Mouse (Mus musculus): Measurements from ENCODE around the gene Lfng. TPM values are rescaled to one million over a fixed set of nuclear protein-coding genes. Genes with fewer than 3 reads are reported as not detected.

Lfng gene
- polyA plus RNA-seq, 1 experiment from 2014 or later = 9.0 TPM

DNA sequence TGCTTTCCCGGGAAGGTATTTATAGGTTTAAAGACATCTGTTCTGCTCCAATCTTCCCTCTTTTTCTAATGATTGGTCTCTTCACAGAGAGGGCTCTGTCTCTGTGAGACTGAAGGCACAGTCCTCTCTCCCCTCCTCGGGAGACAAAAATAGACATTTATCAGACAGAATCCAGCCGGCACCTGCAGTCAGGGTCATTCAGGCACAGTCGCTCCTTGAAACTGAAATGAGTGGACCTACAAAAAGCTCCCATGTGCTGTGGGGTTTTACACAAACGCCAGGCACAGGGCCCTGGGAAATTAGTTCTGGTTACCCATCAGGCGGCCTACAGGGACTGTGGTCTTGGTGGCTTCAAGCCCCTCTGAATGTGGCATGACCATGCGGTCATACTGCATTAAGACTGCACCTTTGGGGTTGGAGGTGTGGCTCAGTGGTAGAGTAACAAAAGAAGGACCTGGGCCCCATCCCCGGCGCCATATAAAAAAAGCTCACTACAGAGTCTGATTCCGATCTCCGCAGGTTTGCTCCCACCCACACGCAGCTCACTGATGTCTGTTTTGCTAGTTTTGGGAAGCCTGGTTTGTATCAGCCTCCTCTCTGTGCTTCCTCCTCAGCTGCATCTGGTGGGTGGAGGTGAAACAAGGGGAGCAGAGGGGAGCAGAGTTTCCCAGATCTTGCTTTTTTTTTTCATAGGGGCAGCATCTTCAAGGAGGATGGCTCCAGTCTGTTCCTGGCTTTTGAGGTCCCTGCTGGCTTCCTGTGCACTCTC, 54.9 kb downstream of the Lfng start:
- WGBS = 70% methylated on average over 12 of the region's 12 CpGs
- H3K27me3 ChIP-seq (ENCODE audit: control insufficient read depth, insufficient read depth, low read length) = no peaks in the 10 kb centered on the region

DNA sequence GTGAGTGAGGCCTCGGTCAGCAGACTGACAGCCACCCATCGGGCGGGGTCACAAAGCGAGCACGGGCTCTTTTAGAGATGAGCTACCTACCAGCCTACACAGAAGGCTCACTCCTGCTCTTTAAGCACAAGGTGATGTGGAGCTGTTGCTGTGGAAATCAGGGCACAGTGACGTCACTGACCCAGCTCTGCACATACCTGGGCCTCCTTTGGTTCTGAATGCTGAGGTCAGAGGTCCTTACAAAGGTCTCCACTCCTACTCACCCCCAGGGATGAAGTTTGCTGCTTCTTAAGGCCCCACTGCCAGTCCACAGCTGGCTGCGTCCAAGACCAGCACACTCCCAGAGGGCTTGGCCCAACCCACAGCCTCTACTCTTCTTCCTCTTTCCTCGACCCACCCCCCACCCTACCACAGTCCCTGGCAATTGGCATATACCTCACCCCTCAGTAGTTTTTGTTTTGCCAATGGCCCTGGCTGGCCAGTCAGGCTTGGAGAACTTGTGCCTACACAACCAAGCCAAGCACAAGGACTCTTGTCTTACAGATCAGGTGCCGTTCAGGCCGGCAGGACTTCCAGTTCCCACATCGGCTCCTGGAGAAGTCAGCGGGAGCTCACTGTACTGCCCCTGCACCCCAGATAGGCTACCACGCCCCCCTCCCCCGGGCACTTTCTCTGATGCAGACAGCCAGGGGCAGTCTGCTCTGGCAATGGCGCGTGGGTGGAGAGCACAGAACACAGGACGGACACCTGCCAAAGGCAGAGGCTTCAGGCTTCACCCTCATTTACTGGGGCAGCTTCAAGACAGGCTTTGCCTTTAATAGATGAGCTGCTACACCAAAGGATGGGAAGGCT, 55.8 kb downstream of the Lfng start:
- no peaks in the 10 kb centered on the region for H3K9me3 ChIP-seq (ENCODE audit: control insufficient read depth, low read length)
- no peak overlapping the region for H3K27ac ChIP-seq (replicated peaks; ENCODE audit: low read depth, low read length)
- H3K27me3 ChIP-seq (ENCODE audit: control insufficient read depth, insufficient read depth, low read length) = no peaks in the 10 kb centered on the region
- no peaks in the 10 kb centered on the region for H3K4me1 ChIP-seq (ENCODE audit: control insufficient read depth, insufficient read depth, low read length)
- H3K36me3 ChIP-seq (ENCODE audit: control insufficient read depth, insufficient read depth, low read length) = no peaks in the 10 kb centered on the region; the same call in 1 of the 2 replicates
- 71% methylated on average over 17 of the region's 17 CpGs for WGBS
- H3K4me2 ChIP-seq (ENCODE audit: low read depth, severe bottlenecking) = no peak overlapping the region
- ATAC-seq (ENCODE audit: insufficient number of reproducible peaks, low FRiP score, low TSS enrichment, low read depth) (no peak; the same call in 1 of the 2 replicates), DNase-seq (ENCODE audit: low spot score) (no peak)
- no peak overlapping the region for H3K4me3 ChIP-seq (ENCODE audit: low read depth, low read length)
- H3K9ac ChIP-seq (ENCODE audit: low read length) = no peak overlapping the region

More for the DNA sequence above, 54.9 kb downstream of the Lfng start:
- Histone ChIP-seq H3K9ac (ENCODE audit: low read length) (no peak overlapping the region; the same call in 1 of the 2 replicates), H3K4me1 (ENCODE audit: control insufficient read depth, insufficient read depth, low read length) (no peaks in the 10 kb centered on the region), H3K9me3 (ENCODE audit: control insufficient read depth, low read length) (no peaks in the 10 kb centered on the region), H3K36me3 (ENCODE audit: control insufficient read depth, insufficient read depth, low read length) (no peaks in the 10 kb centered on the region), H3K27ac (replicated peaks; ENCODE audit: low read depth, low read length) (no peak overlapping the region), H3K4me2 (ENCODE audit: low read depth, severe bottlenecking) (no peak overlapping the region), H3K4me3 (ENCODE audit: low read depth, low read length) (no peak overlapping the region)
- DNase-seq (ENCODE audit: low spot score) (no peak), ATAC-seq (ENCODE audit: insufficient number of reproducible peaks, low FRiP score, low TSS enrichment, low read depth) (no peak)

- peak; percentile 76 for DNase-seq (ENCODE audit: low spot score)
- Histone ChIP-seq H3K9me3 (ENCODE audit: control insufficient read depth, low read length) (no peaks in the 10 kb centered on the region), H3K9ac (ENCODE audit: low read length) (no peak overlapping the region), H3K4me2 (ENCODE audit: low read depth, severe bottlenecking) (no peak overlapping the region), H3K27ac (replicated peaks; ENCODE audit: low read depth, low read length) (no peak overlapping the region), H3K27me3 (ENCODE audit: control insufficient read depth, insufficient read depth, low read length) (no peaks in the 10 kb centered on the region), H3K36me3 (ENCODE audit: control insufficient read depth, insufficient read depth, low read length) (no peaks in the 10 kb centered on the region; the same call in 1 of the 2 replicates), H3K4me1 (ENCODE audit: control insufficient read depth, insufficient read depth, low read length) (no peaks in the 10 kb centered on the region), H3K4me3 (ENCODE audit: low read depth, low read length) (no peak overlapping the region)
- ATAC-seq (ENCODE audit: insufficient number of reproducible peaks, low FRiP score, low TSS enrichment, low read depth) = no peak
- 61% methylated on average over 7 of the region's 7 CpGs for WGBS
Measured at GRCm38 (mm10) chr5:140663621-140664180, 56.6 kb downstream of the Lfng start.

Other genes with a start within 250 kb of the Lfng start
- gene Snx8, start 218.1 kb upstream of the Lfng start, polyA plus RNA-seq (2014; fragmentation: Nextera tagmentation; extraction: Ambion mirVana) = 9.7 and 10.1 TPM in 2 replicates
- gene Eif3b, start 188.0 kb upstream of the Lfng start, polyA plus RNA-seq (2014; fragmentation: Nextera tagmentation; extraction: Ambion mirVana) = 210 and 212 TPM in 2 replicates
- gene Gm4869, start 161.7 kb upstream of the Lfng start, polyA plus RNA-seq (2014; fragmentation: Nextera tagmentation; extraction: Ambion mirVana) = not detected in 2 replicates
- 11.9 and 16.6 TPM in 2 replicates for gene Chst12, start 101.8 kb upstream of the Lfng start, polyA plus RNA-seq (2014; fragmentation: Nextera tagmentation; extraction: Ambion mirVana)
- gene Grifin, start 42.2 kb upstream of the Lfng start, polyA plus RNA-seq (2014; fragmentation: Nextera tagmentation; extraction: Ambion mirVana) = not detected in 2 replicates
- gene Ttyh3, start 41.7 kb downstream of the Lfng start, polyA plus RNA-seq (2014; fragmentation: Nextera tagmentation; extraction: Ambion mirVana) = 51.4 and 58.3 TPM in 2 replicates
- gene Iqce, start 95.1 kb downstream of the Lfng start, polyA plus RNA-seq (2014; fragmentation: Nextera tagmentation; extraction: Ambion mirVana) = 15.1 and 22.7 TPM in 2 replicates
- gene Brat1, start 97.7 kb downstream of the Lfng start, polyA plus RNA-seq (2014; fragmentation: Nextera tagmentation; extraction: Ambion mirVana) = 11.7 and 12.0 TPM in 2 replicates
- 0.52 and 0.71 TPM in 2 replicates for gene Amz1, start 116.8 kb downstream of the Lfng start, polyA plus RNA-seq (2014; fragmentation: Nextera tagmentation; extraction: Ambion mirVana)
- 34.5 and 48.7 TPM in 2 replicates for gene Gna12, start 223.1 kb downstream of the Lfng start, polyA plus RNA-seq (2014; fragmentation: Nextera tagmentation; extraction: Ambion mirVana)